Mouse (Mus musculus): ENCODE measurements around the gene Ccdc38. TPM values are rescaled to one million over a fixed set of nuclear protein-coding genes. Genes with fewer than 3 reads are reported as not detected.

Ccdc38 gene
- 0.01 TPM in 1 of 2 replicates, not detected in the other for polyA plus RNA-seq (2012; rRNA removed)

DNA sequence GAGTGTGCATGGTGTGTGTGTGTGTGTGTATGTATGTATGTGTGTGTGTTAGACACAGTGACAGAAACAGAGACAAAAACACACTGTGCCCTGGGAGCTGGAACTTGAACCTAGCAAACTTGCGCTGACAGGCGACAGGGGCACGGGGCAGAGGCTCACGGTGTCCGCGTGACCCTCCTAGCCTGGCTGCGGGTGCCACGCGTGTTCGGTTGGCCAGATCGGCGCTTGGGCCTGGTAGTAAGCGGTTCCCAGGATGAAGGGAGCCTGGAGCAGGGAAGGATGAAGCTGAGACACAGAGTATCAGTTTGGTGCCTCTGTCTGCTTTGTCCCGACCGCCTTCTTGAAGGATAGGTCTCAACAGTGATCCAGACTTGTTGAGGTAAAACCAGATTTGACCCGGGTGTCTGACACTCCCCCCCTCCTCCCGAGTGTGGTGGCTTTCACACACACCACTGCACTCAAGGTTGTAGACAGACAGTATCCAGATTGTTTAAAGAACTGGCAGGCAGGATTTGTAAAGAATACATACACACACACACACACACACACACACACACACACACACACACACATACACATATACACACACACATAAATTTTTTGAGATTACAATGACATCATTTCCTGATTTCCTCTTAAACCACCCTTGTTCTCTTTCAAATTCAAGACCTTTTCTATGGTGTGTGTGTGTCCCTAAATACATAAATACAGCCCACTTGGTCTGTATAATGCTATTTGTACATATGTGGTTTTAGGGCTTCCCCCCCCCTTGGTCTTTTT lies at the start of gene Ccdc38:
Gene Ccdc38, plus strand, starts transcription at position 202 of the 780 bp plus-strand sequence.
- no peak for DNase-seq (ENCODE audit: low spot score)

DNA sequence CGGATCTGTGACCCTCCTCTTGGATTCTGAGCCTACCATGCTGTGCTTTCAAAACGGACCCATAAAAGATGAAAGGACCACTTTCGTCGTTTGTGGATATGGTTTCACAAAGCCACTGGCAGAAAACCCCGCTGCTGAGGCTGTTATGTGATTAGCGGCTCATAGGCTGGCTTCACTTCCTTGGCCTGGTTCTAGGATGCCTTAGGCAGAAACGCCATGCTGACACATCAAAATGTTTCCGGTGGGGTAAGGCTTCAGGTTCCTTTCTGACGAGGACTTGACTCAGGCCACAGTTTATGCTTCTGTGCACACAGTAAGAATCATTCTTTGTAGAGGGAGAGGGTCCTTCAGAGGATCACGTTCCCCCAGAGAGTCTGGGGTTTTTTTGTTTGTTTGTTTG lies 39.6 kb upstream of the Ccdc38 start:
- no peak for DNase-seq (ENCODE audit: low spot score)

DNA sequence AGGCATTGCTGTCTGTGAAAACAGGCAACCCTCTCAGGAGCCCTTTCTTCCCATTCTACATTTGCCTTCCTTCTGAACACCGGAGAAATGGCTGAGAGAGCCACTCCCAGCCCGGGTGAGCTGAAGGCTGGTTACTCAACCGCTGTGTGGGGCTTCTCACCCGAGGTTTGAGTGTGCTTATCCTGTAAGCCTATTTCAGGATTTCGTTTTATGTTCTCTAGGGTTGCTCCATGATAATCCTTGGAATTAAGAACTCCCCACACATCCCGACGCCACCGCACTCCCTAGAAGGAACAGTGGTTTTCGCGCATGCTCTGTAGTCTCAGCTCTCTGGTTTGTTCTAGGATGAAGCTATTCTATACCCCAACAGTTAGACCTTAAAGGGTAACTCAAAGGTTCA lies 39.1 kb upstream of the Ccdc38 start:
- DNase-seq (ENCODE audit: low spot score), result no peak

DNA sequence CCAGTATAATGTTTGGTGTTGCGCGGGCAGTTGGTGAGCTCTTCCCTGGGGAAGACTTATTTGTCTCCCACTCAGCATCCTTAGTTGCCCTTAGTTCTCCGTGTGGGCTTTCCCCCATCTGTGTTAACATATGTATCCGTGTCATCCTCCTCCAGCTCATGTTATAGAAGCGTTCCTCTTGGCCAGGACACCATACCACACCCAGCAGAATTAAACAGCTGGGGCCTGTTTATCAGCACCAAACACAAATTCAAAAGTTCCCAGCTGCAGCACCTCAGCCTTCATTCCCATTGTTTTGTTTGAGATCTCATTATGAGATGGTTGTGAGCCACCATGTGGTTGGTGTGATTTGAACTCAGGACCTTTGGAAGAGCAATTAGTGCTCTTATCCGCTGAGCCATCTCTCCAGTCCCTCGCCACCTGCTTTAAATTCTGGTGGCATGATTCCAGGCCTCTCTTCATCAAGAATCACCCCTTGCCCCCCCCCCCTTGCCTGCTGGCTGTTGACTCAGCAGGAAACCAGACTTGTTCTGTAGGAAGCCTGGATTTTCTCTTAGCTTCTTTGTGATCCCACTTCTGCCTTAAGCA lies 32.0 kb upstream of the Ccdc38 start:
- no peak for DNase-seq (ENCODE audit: low spot score)

DNA sequence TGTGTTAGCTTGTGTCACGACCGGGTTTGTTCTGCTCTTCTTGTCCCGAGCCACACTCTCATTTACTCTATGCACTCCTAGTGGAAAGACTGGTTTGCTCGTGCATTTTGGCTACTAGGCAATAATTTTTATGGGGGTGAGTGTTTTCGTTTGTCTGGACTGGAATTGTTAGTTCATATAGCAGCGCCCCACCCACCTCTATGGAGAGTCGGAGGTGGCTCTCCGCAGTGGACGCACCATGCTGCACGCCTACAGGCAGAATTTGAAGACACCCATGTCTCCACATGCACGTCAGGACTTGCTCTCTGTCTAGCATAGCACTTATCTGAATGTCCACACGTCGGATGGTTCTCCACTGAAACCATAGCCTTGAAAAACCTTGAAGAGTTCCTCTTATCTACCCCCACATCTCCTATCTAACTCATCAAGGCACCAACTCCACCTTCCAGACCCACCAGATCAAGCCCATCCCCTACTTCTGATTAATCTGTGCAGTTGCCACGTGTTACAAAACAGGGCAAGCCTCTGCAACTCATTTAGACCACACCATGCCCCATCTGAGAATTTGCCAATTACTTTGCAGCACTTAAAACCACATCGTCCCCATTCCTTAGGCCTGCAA lies 30.8 kb upstream of the Ccdc38 start:
- DNase-seq (ENCODE audit: low spot score), result no peak

DNA sequence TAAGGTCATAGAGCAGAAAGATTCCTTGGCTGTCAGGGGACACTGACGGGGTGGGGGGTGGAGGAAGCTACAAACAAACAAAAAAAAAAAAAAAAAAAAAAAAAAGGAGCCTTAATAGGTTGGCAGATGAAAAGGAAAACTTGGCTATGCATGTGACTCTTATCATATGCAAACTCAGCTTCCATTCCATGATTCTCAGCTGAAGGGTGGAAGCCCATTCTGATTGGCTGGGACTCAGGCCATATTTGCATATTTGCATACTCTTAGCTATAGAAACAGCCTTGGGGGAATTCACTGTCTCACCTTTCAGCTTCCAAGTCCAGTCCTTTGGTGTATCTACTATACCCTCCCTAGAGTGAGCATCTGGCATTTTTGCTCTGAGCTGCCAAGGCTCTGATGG lies 25.0 kb upstream of the Ccdc38 start:
- DNase-seq (ENCODE audit: low spot score), result no peak

DNA sequence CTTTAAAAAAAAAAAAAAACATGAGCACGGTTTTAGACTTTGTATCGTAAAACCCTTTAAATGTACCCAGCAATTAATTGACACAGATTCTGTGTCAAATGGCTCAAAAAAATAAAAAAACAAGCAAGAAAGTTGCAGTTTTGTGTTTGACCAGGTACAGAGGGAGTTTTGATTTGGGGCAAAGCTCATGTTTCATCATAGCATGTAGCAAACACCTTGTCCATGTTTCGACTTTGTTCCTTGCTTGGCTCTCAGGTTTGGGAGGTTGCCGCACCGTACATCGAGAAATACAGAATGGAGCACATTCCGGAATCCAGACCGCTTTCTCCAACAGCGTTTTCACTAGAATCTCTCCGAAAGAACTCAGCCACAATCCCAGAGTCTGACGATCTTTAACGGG lies 24.5 kb upstream of the Ccdc38 start:
- no peak for DNase-seq (ENCODE audit: low spot score)

DNA sequence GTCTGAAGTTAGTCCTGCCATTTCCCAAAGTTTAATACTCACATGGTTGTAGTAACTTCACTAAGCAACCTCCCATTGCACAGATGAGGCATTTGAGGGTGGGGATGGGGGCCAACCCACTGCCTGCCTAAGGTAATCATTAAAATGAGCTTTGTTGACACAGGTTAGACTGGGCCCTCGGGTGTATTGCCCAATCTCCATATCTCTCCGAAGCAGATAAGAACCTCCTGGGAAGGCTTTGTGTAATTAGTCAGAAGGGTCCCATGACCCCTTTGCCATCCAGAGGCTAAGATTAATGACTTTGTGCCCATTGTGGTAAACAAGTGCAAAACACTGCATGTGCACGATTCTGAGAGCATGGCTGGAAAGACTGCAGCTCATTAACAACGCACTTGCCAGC lies 22.7 kb upstream of the Ccdc38 start:
- DNase-seq (ENCODE audit: low spot score), result no peak

DNA sequence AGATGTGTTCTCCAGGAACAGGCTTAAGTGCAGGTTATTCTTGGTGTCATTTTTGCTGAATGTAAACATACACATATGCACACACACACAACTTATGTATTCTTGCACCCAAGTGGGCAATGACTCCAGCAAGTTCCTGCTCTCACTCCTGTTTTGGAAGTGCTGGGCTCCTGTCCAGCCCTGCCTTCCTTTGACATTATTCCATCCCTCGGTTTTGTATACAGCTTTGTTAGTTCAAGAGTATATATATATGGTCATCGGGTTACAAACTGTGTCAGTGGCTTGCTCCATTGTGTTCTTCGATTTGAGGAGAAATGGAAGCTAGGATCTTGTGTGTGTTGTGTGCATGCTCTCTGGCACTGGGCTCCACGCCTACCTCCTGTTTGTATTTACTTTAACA lies 22.2 kb upstream of the Ccdc38 start:
- DNase-seq (ENCODE audit: low spot score), result no peak

DNA sequence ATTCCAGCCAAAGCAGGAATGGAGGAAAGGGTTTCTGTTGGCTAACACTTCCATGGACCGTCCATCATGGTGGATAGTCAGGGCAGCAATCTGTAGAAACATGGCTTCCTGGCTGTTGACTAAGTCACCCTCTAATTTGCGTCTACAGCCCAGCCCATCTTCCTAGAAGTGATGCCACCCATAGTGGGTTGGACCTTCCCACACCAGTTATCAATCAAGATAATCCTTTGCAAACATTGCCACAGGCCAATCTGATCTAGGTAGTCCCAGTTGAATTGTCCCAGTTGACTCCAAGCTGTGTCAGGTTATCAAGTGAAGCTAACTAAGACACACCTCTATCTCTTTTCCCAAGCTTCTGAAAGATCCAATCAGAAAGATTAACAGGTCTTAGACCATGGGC lies 21.8 kb upstream of the Ccdc38 start:
- no peak for DNase-seq (ENCODE audit: low spot score)

DNA sequence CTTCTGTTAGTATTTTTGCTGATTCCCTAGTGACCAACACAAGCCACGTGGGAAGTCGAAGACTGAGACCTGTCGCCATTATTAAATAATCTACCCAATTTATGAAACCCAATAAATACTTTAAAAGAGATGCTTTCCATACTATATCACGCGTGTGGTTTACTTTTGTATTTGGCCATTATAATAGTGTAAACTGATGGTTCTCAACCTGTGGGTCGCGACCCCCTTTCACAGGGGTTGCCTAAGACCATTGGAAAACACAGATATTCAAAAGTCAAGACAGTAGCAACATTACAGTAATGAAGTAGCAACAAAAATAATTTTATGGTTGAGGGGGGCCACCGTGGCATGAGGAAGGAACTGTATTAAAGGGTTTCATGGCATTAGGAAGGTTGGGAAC lies 21.3 kb upstream of the Ccdc38 start:
- no peak for DNase-seq (ENCODE audit: low spot score)

DNA sequence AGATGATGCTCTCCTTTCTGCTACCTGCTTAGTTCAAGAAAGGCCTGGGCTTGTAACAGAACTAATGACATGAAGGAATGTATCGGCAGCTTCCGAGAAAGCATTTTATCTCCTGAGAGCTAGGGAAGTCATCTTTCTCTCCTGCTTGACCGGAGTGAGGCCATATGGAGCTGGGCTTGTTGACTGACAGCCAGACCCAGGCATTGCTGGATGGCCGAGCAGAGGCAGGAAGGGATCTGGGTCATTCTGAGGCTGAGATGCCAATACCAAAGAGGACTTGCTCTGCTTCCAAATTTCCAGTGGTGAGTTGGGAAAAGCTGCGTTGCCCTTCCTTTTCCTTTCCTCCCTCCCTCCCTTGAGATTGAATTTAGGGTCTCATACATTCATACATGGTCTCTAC lies 20.7 kb upstream of the Ccdc38 start:
- no peak for DNase-seq (ENCODE audit: low spot score)

DNA sequence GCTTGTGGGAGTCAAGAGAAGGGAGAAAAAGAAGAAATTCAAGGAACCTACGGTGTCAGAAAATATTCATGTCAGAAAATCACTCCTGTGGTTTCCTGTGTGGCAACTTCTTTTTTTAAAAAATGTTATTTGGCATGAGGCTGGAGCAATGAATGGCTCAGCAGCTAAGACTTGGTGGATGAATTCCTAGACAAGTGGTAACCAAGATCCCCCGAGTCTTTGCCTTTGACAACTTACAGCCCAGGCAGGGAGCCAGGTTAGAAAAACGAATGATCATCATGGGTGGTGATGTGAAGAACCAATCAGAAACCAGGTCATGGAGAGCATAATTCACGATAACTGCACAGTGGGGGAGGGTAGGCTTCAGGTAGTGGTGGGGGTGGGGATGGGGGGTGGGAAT lies 19.4 kb upstream of the Ccdc38 start:
- no peak for DNase-seq (ENCODE audit: low spot score)

DNA sequence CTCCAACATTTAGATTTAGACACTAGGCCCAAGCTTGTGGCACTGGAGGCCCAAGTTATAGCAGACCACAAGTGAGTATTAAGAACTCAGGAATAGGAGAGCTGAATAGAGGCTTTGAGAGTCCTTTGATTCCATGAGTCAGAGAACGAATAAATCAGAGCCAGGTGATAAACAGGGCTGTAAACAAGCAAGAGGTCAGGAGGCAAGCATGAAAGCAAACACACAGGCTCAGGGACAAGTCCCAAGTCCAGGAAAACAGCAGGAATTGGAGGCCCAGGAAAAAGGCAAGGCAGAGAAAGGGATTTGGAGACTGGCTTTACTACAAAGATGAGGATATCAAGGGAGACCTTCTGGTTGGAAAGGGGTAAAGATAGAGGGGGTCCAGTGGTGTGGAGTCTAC lies 15.1 kb upstream of the Ccdc38 start:
- no peak for DNase-seq (ENCODE audit: low spot score)

DNA sequence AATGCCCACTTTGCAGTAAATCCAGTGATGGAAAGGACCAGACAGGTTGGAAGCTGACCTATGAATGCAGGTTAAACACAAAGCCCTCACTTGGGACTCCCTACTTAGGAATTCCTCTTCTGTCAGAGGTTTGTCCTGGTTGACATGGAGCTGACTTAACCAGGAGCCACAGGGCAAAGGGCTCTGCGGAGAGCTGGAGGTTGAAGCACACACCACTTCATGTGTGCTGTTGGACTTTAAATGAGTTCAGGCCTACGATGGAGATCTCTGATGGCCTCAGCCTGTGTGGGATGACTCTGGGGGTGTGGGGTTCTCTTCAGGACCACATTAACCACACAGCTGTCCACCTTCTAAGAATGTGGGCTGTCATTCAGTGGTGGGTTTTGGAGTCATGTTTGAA lies 2.1 kb upstream of the Ccdc38 start:
- no peak for DNase-seq (ENCODE audit: low spot score)

DNA sequence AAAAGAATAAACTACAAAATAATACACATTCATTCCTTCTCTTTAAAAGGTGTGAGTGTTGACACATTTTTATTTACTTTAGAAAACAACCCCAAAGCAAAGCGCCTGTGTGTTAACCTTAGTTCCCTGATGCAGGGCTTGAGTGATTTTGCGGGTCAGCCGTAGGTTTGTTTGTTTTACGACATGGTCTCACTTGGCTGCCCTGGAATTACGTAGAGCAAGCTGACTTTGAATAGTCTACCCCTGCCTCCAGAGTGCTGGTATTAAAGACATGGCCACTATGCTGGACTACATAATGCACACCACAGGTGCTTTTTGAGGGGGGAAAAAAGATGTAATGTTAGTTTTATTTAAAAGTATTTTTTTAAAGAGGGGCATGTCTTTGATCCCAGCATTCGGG lies 1.6 kb upstream of the Ccdc38 start:
- no peak for DNase-seq (ENCODE audit: low spot score)

DNA sequence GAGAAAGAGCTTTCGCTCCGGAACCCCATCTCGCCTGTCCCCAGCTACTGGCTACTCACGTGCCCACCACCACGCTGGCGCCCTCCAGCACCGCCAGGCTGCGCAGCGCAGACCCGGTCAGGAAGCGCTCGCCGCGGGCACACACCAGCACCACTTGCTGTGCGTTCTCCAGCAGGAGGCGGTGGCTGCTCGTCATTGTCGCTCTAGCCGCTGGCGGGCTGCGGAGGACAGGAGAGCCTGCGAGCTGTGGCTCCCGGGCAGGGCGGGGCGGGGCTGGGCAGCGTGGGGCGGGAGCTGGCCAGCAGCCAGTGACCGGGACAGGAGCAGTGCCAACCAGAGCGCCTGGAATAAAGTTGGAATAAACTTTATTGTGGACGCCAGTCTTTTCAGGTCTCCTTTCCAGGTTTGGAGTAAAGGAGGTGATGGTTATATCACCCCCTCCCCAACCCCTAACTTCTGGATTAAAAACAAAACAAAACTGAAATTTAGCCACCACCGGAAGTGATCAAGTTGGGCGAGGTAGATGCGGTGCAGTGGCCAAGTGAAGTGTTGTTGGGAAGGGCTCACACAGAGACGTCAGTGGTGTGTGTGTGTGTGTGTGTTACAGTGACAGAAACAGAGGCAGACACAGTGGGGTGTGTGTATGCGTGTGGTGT lies 529 bp upstream of the Ccdc38 start, which contains the start of gene Amdhd1:
Gene Amdhd1, minus strand, starts transcription at position 259 of the 656 bp plus-strand sequence.
- peak; percentile 70 for DNase-seq (ENCODE audit: low spot score)

DNA sequence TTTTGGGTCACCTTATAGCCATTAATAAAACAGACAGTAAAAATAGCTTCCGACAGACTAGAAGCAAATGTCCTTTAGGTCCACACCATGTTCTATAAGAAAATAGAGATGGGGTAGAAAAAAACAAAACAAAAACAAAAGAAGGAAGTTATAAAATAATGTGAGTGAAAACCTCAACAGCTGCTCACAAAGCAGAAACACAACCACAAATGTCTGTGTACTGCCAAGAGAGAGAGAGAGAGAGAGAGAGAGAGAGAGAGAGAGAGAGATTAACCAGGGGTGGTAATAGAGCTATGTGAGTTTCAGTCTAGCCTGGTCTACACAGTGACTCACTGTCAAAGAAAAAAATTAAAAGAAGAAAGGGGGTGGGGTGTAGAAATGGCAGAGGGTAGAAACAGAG lies 1.2 kb downstream of the Ccdc38 start:
- no peak for DNase-seq (ENCODE audit: low spot score)

DNA sequence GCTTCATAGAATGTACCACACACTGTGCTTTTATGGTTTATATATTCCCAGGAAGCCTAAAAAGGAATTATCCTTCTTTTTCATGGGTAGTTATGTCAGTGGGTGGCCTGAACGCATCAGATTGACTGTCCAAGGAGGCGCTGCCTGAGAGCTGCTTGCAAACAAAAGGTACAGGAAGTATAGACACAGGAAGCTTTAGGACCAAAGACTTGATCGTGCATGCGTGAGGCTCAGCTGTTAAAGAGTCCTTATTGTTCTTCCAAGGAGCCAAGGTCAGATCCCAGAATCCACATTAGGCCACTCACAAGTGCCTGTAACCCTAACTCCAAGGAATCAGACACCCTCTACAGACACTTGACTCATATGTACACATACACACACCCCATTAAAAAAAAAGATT lies 1.9 kb downstream of the Ccdc38 start:
- no peak for DNase-seq (ENCODE audit: low spot score)

DNA sequence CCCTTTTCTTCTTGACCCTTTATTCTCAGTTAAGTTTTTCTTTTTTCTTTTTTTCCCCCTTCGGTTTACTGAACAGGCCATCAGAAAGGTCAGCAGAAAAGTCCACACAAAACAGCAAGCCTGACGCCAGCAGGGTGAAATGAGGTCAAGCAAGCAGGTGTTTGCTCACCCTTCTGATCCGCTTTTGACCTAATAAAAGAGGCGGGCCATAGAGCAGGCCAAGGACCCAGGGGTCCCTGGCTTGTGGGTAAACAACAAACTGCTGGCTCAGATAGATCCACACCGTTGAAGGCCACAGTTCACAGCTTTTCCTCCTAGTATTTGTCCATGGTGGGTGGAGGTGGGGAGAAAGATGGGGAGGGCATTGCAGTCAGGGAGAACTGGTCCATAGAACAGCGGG lies 2.7 kb downstream of the Ccdc38 start:
- DNase-seq (ENCODE audit: low spot score), result no peak

DNA sequence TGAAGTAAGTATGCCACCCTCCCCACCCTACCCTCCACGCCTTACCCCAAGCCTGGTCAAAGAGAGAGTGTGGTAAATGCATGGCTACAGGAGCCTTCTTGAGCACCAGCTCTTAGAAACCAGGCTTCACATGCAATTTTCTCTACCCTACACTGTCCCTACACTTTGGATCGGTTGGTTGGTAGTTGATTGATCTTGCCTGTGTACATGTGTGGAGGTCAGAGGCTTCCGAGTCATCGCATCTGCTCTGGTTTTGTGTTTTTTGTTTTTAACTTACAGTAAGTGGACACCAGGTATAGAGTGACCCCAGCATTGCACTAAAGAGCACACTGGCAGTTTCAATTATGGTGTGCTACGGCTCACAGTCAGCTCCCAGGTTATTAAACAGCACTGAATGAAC lies 3.7 kb downstream of the Ccdc38 start:
- DNase-seq (ENCODE audit: low spot score), result no peak

DNA sequence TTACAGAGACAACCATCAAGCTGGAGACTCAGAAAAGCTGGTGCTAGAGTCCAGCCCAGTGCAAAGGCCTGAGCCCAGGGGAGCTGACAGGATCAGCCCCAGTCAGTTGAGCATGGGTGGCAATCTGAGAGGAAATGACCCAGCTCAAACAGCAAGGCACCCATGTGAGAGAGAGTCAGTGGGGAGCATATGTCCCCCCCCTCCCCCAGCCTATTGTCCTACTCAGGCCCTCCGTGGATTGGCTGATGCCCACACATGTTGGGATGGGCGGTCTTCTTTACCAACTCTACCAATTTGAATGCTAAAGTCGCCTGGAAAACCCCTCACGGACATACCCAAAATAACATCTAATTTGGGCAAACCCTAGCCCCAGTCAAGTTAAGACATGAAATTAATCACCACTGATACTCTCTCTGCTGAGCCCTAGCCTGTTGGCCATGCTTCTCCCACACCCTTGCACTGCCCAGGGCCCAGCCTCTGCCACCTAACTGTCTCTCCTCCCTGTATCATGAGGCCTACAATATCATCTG lies 7.4 kb downstream of the Ccdc38 start:
- no peak for DNase-seq (ENCODE audit: low spot score)
